Mouse (Mus musculus): ENCODE data around the gene Gm28308.

Gene Gm28308

DNA sequence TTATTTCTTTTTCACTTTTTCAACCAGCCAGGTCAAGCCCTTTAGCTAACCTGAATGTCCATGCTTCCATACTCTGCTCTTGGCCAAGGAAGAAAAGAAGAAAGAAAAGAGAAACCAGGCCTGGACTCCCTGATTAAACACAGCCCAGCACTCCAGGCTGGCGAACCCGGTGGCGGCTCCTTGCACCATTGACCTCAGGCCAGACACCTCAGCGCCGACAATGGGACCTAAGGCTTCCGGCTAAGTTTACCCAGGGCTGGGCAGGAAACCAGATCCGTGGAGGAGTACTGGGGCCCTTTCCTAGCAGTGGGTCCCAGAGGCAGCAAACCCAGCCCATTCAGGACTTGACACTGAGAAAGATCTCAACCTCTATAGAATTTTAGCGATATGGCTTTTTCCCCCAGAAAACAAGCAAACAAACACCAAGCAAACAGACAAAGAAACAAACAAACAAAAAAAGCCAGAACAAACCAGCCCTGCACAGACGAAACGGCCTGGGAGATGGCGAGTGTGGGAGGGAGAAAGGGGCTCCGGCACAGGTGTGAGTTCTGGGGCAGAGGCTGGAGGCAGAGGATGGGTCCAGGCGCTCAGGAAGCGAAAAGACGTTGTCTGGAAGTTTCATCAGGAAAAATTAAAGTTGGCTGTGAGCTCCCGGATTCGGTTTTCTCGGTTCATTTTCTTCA is 18.9 kb upstream of the Gm28308 start:
- DNase-seq, result no peak

DNA sequence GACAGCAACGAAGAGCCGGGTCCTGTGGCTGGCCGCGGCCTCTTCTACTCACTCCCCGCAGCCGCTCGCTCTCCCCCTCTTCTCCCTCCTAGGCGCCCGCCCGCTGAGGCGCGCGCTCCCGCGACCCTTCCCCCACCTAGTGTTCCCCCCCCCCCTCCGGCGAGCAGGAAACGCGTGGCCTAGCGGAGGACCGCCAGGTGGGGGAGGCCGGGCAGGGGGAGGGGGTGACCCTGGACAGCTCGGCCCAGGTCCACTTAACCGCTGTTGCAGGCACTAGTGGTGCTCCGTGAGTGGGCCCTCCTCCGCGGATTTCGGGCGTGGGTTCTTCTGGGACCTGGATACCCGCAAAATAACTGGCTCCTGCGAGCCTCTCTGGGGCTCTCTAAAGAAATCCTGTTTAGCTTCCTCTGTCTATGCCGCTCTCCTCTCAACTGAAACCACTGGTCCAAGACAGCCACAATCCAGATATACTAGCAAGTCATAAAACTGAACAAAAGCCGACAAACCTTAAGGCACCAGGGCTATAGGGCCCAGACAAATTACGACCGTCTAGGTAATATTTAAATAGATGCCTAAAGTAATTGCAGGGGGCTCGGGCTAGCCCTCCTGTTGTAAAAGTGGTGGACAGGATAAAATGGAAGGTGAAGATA is 17.5 kb upstream of the Gm28308 start, which contains the start of gene Hoxa9:
Gene Hoxa9 (minus strand): TSS at position 574 of the 650 bp plus-strand sequence.
- no peak for DNase-seq

DNA sequence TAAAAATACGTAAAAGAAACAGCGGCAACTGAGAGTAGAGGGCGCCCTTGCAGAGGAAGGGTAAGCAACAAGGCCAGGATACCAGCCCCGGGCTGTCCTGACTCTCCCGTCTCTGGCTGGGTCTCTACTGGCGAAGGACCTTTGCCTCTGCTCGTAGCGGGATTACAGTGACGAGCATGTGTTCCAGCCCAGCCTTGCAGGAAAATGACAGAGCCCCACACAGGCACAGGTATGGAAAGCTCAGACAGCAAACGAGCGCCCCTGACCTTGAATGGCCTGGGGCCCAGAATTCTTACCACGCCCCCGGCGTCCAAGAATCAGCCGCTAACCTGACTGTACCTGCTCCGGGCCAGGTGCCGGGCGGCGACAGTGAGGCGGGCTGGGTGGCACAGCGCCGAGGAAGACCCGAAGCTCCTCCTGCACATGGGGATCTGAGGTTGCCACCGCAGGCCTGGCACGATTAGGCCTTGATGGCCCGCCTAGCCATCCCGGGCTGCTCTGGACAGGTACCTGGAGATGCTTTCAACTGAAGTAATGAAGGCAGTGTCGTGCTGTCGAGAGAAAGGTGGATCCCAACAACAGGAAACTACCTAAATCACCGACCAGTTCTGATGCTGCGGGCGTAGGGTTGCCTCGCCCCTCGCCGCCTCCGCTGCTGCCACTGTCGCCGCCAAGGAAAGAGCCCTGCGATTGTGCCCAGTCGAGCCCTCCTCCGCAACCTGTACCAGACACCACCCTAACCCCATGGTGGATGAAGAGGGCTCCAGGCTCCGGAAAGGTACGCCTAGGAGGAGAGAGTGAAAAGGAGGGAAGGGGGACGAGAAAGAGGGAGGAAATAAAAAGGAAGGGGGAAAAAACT is 16.6 kb upstream of the Gm28308 start:
- no peak for DNase-seq

- no peak for DNase-seq
Measured at GRCm38 (mm10) chr6:52228475-52229465, 15.6 kb upstream of the Gm28308 start.

- DNase-seq, result no peak
Measured at GRCm38 (mm10) chr6:52227470-52228222, 14.5 kb upstream of the Gm28308 start.

- DNase-seq, result no peak
Measured at GRCm38 (mm10) chr6:52226569-52227257, 13.6 kb upstream of the Gm28308 start.

GRCm38 (mm10) chr6:52225612-52226568 is 12.8 kb upstream of the Gm28308 start:
- no peak for DNase-seq

DNA sequence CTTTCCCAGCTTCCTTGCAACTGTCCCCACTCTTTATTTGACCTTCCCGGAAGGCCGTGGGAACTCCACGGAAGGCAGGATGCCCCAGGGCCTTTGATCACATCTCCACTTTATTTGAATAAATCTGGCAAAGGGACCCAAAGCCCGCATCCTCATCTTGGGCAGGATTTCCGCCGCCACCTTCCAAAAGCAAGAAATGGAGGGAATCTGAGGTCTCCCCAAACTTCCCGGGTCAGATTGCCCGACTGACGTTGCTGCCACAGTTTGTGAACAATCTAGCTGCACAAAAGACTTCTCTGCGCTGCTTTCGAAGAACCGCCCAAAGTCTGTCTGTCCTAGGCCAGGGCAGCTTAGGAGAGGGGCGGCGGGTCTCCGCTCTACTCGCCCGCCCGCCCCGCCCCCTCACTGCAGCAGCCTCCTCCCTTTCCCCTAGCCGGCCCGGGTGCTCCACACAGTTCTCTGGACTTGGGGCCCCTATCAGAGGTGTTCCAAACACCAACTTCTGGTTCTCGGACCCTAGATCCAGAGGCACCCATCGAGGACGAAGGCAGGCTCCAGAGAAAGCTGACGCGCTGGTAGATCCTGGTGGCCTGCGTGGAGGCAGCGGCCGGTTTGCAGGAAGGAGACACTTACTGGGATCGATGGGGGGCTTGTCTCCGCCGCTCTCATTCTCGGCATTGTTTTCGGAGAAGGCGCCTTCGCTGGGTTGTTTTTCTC is 11.9 kb upstream of the Gm28308 start:
- no peak for DNase-seq

DNA sequence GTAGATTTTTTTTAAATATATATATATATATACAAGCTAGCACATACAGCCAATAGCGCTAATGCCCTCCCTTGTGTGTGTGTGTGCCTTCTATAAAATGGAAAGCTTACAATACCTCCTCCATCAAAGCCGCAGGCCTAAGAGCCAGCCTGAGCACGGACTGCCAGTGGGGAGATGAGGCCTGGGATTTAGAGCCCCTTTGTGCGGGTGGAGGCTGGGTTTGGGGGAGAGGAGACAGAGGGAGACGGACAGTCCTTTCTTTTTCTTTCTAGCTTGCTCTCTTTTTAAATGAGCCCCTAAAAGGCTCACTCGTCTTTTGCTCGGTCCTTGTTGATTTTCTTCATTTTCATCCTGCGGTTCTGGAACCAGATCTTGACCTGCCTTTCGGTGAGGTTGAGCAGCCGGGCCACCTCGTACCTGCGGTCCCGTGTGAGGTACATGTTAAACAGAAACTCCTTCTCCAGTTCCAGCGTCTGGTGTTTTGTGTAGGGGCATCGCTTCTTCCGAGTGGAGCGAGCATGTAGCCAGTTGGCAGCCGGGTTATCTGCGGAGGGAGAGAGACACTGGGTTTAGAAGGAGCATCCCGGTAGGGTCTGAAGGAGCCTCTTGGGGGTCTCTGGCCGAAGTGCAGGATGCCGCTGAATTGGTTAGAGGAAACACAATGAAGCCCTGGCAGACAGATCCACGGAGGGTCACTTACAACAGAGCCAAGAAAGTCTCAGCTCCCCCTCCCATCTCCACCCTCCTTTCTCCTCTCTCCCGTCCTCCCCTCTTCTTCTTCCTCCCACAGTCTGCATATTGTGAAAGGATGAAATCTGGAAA is 11.0 kb upstream of the Gm28308 start:
- no peak for DNase-seq

DNA sequence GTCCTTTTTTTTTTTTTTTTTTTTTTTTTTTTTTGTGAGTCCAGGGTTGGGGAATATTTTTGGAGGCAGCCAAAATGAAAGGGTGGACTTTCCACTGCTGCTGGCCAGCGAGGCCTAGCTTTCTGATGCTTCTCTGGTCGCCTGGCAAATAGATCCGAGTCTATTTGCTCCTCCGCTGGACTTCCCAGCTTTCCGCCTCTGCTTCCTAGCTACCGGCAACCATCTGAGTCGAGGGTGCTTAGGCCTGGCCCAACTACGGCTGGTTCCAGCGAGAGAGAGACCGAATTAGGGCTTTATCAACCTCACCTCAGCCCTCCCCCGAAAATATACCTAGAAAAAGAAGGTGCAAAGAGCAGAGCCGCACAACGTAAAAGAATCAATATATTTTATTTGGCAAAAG is 9.6 kb upstream of the Gm28308 start:
- DNase-seq, result no peak

DNA sequence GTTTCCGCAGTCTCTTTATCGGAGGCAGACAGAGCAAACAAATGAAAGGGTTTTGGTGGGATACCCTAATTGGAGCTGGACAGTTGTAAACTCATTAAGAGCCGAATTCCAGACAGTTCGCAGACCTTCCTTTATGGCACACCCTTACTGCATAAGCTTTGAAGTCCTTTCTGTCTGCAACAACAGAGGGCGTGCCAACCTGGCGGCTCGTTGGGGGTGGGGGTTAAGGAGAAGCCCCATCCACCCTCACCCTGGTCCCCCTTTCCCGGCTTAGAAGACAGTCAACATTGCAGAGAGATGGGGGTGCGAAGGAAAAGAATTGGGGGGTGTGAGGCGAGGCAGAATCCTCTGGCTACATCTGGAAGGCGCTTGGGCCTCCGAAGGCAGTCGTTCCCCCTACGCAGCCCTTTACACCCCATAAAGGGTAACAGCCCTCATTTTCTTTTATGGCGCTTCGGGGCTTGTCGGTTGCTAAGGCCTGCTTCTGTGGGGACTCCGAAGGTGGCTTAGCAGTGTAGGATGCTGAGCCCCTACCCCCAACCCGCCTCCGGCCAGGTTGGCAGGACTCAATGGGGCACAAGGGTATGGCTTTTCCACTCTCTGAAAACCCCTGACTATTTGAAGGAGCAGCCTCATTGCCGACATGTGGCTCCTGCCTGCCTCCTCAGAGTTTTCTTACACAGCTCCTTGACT is 9.0 kb upstream of the Gm28308 start:
- DNase-seq, result no peak

DNA sequence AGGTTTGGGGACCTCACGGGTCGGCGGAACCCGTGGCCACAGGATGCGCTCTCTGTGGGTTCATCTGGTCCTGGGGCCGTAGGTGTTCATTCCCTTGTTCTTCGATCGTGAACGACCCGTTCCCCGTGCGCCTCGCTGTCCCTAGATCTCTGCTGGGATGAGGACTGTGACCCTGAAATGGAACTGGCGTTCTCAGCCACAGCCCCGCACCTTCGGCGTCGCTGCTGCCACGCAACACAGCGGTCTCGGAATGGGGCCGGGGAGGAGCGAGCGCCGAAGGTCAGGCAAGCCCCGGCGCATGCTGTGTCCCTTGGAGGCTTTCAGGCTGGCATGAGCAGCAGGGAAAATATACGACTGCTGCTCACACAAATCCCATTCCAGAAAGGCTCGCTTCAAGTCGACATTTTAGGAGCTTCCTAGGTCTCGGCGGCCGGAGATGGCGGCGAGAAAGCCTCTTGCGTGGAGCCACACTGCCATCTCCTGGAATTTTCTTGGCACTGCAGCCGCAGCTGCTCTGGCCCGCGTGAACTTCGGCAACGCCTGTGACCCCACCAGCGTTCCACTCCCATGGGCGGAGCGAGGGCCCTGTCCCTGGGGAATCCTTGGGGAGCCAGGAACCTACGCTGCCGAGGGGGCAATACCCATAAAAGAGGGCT is 8.3 kb upstream of the Gm28308 start, which contains the start of gene Hoxa7:
Gene Hoxa7 (minus strand): TSS at position 518 of the 656 bp plus-strand sequence.
- DNase-seq, result peak; percentile 70

DNA sequence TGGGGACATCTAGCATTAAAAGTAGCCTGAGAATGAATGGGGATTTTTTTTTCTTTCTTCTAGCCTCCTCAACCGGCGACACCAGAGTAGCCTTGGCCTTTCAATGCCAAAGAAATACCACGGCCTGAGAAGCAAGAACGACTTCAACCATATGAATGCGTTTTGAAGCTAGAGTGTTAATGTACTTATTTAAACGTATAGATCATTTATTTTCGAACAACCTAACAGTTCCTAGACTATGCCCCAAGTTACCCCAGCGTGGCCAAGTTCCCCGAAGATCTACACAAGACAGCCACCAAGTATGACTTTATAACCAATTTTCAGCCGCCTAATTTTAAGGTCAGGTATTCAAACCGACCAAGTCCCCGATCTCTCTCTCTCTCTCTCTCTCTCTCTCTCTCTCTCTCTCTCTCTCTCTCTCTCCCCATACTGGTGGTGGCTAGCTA is 7.7 kb upstream of the Gm28308 start:
- no peak for DNase-seq

DNA sequence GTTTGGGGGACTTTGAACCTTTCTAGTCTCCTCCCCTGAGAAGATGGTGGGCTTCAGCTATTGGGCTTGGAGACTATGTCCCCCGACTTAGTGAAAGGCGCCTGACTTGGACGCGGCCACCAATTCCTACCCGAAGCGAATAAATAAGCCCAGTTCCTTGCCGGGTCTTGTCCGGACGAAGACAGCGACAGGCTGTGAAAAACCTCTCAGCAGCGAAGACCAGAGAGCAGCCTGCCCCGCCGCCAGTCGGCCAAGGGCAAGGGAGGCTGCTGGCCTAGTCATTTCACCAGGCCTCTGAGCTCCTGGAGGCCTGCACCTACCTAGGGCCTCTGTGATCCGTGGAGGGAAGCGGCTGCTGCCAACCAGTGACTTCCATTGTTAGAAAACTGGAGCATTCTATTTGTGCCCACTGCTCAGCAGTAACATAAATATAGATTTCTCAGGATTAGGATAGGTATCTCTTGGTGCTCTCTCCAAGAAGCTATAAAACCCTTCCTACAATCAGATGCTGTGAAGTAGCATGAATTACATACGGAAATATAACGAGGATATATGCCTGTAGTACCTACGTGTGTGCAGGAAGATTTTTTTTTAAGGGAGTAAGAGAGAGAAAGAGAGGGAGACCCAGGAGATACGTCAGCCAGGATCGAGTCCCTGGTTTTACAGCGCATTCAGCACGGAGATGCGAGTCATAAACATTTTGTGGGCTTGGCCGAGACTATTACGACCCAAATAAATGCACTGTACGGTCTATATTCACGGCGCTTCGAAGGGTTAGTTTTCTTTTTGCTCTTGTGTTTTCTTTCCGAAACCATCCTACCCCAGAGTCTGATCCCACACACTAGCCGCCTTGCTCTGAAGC is 7.1 kb upstream of the Gm28308 start:
- DNase-seq, result no peak

DNA sequence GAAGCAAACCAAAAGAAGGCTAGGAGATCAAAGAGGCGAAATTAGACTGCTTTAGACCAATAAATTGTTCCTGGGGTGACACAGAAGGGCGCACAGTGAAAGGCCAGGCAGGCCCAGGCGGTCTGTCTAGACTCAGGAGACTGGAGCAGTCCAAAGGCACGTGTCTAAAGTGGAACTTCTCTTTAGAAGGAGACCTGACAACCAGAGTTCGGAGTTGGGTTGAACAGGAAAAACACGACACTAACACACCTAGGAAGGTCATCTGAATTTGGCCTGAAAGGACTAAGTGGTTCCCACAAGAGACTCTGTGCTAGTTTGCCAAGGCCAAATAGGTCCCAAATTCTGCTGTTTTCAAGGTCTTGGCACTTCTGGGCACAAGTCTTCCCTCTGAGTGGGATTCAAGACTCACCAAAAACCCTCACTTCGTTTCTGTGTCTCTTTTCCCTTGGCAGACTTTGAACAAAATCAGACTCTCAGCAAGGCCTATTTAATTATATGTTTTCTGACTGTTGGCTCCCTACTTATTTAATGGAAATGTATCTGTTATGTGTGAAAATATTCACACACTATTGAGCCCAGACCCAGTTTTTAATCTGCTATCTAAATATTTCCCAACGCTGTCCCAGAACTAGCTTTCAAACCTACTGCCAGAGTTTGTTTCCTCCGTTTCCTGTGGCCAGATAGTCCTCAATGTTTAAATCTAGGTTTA is 6.2 kb upstream of the Gm28308 start:
- no peak for DNase-seq

Measured in right cerebral cortex, adult 18-20 months (tissue).